Mouse (Mus musculus) erythroblast, embryonic 14.5 days (primary cell): ENCODE results near the gene Ddx50.

Experiments
- GATA1 ChIP-seq: IDR thresholded peaks from 2 replicates; pipeline ENCODE4 v1.6.1; 2012; ENCODE audit warnings: low read length, inconsistent platforms, mixed read lengths
- TAL1 ChIP-seq: IDR thresholded peaks from 3 replicates; pipeline ENCODE4 v1.6.1; 2012; ENCODE audit warnings: low read length, inconsistent platforms, mixed read lengths

DNA sequence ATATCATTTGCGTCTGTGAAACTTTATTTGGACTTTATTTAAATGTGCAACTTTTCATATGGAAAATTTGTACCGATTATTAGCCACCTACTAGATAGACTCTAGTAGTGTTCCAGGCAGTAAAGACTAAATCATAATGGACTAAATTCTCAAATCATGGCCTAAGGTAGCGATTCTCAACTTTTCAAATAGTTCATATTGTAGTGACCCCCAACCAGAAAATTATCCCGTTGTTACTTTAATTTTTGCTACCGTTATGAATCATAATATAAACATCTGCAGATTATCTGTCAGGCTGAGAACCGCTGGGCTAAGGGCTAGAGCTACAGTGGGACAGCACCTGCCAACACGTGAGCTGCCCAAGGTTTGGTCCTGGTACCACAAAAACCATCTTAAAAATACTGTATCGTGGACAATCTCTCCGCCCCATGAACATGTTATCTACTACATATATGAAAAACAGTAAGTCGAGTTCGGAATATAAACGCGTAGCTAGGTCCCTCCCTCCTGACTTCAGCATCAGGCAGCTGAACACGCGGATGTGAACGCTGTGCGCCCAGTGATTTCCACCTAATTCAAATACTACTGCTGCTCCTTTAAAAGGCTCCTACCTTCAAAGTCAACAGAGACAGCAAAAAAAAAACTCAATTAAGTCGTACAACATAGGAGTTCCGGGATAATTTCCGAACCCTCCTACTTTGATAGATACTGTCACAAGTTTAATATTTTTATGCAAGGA lies 49.8 kb downstream of the Ddx50 start:
- TF ChIP-seq GATA1 (no peak), TAL1 (no peak)
